Mouse (Mus musculus) erythroblast, embryonic 14.5 days (primary cell): ENCODE measurements around the gene Plpp3.

ENCODE experiments used
- GATA1 ChIP-seq: IDR thresholded peaks from 2 replicates; pipeline ENCODE4 v1.6.1; 2012; ENCODE audit warnings: low read length, inconsistent platforms, mixed read lengths
- TAL1 ChIP-seq: IDR thresholded peaks from 3 replicates; pipeline ENCODE4 v1.6.1; 2012; ENCODE audit warnings: low read length, inconsistent platforms, mixed read lengths

GRCm38 (mm10) chr4:105273486-105273885, 116.3 kb downstream of the Plpp3 start:
- TF ChIP-seq TAL1 (no peak), GATA1 (no peak)
